Mouse (Mus musculus): ENCODE measurements around the gene Cd244a.

Gene Cd244a

GRCm38 (mm10) chr1:171568436-171568835 is 9.4 kb downstream of the Cd244a start:
- in situ Hi-C loops (cut with MboI, MseI), result loop anchor here in 1 of 2 experiments (5.0 kb wide), 1 partner anchor 61 kb away; no protein-coding TSS in a partner anchor

- in situ Hi-C loops (cut with MboI, MseI), result no loop called here
Measured at GRCm38 (mm10) chr1:171577168-171577567, 18.2 kb downstream of the Cd244a start.

- in situ Hi-C loops (cut with MboI, MseI), result no loop called here
Measured at GRCm38 (mm10) chr1:171584584-171584983, 25.6 kb downstream of the Cd244a start.

DNA sequence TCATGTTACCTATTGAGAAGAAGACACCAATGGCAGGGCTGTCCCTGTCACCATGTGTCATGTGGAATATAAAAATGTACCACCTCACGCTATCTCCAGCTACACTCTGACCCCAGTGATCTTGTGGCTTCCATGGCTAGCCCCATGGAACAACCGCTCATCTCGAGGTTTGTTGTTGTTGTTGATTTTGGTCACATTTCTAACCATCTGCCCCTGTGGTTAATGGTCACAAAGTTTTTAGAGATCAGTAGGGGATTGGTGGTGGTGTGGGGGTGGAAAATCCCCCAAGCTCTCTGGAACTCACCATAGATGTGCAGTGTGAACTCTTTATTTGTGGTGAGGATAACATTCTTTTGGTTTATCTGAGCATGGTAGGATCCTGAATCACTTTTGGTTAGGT is 45.7 kb downstream of the Cd244a start:
- in situ Hi-C loops (cut with MboI, MseI), result no loop called here

DNA sequence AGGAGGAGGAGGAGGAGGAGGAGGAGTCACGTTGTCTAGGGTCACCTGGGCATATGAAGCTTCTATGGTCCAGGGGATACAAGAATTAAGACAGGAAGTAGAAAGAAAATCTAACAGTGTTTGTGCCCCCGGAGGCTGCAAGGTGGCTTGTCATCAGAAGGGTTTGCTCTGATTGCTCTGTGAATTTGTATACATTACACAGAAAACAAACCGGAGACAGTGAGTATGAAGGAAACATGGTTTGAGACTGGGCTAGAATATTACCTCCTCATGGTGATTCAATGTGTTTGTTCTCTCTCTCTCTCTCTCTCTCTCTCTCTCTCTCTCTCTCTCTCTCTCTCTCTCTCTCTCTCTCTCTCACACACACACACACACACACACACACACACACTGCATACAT is 47.7 kb downstream of the Cd244a start:
- in situ Hi-C loops (cut with MboI, MseI), result no loop called here

- in situ Hi-C loops (cut with MboI, MseI), result no loop called here
Measured at GRCm38 (mm10) chr1:171607176-171607575, 48.2 kb downstream of the Cd244a start, which contains the start of gene Ly9. Gene Ly9 (minus strand): TSS chr1:171607410.

DNA sequence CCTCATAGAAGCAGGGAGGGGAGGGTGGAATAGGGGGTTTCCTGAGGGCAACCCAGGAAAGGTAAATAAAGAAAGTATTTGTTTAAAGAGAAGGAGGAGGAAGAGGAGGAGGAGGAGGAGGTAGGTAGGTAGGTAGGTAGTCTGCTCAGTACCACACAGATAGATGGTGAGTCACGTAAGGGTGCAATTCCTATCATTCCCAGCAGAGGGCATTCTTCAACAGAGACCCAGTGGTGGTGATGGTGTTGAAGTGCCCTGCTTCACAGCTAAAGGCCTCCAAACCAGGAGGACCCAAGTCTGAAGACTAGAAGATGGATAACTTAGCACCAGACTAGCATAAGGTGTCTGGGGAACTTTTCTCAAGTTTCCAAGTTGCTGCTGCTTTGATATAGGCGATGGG is 51.0 kb downstream of the Cd244a start:
- in situ Hi-C loops (cut with MboI, MseI), result loop anchor here in 1 of 2 experiments (5.0 kb wide), 1 partner anchor 87 kb away; no protein-coding TSS in a partner anchor

DNA sequence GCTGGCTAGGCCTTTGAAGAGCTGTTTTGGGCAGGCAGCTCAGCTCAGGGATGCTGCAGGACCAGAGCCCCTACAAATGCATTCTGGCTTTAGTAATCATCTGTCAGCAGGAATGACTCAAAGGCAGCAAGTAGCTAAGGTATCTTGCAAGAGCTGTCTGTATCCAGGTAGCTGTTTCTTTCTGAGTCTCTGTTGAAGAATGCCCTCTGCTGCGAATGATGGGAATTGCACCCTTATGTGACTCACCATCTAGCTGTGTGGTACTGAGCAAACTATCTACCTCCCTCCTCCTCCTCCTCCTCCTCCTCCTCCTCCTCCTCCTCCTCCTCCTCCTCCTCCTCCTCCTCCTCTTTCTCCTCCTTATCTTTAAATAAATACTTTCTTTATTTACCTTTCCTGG is 51.8 kb downstream of the Cd244a start:
- in situ Hi-C loops (cut with MboI, MseI), result loop anchor here in 1 of 2 experiments (5.0 kb wide), 1 partner anchor 87 kb away; no protein-coding TSS in a partner anchor

GRCm38 (mm10) chr1:171613962-171614361 is 55.0 kb downstream of the Cd244a start:
- in situ Hi-C loops (cut with MboI, MseI), result loop anchor here in 1 of 2 experiments (5.0 kb wide), 1 partner anchor 83 kb away; no protein-coding TSS in a partner anchor

- in situ Hi-C loops (cut with MboI, MseI), result loop anchor here in 1 of 2 experiments (5.0 kb wide), 1 partner anchor 75 kb away; no protein-coding TSS in a partner anchor
Measured at GRCm38 (mm10) chr1:171616881-171617515, 58.0 kb downstream of the Cd244a start.

DNA sequence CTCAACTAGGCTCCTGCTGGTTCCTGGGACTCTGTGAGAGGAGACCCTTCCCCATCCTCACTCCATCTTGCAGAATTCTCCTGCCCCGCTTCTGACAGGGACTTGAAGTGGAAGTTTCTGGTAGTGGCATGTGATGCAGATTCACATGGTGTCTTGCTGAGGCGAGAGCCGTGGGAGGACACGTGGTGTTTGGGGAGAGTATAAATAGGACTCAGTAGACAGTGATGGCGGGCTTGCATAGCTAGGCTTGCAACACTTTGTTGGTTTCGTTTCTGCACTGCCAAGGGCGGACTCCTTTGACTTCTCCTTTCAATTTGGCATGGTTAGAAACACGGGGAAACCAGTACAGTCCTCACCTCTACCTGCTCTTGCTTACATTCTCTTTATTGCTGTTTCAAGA is 60.0 kb downstream of the Cd244a start:
- in situ Hi-C loops (cut with MboI, MseI), result loop anchor here in 1 of 2 experiments (5.0 kb wide), 1 partner anchor 73 kb away; no protein-coding TSS in a partner anchor

DNA sequence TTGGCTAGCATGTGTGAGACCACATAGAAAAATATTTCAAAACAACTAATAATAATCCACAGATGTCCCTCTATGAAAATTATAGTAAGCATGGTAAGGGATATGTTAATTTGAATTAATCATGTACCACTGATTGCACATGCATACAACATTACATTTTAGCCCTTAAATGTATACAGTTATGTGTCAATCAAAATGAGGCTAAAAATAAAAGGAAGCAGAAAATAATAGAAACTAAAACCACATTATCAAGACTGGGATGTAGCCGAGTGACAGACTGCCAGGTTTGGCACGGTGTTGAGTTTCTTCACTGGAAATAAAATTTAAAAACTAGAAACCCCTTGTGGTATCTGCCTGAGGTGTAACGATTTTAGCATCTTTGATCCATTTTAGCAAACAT is 60.7 kb downstream of the Cd244a start:
- in situ Hi-C loops (cut with MboI, MseI), result loop anchor here in 1 of 2 experiments (5.0 kb wide), 1 partner anchor 73 kb away; no protein-coding TSS in a partner anchor

DNA sequence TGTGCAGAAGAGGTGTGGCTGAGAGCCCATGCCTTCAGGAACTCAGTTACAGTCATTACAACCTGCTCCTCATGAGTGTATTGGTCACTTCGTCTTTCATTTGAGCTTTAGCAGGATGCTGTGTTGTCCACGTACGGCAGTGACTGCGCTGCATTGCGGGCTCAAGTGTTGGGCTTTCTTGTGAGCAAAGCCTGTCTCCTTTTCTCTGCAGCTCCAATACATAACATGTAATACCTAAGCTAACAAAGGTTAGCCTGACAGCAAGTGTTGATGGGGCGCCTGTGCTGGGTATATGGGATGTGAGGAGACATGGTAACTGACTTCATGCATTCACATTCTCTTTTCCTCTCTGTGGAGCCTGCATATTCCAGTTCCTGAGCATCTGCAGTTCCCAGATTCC is 61.1 kb downstream of the Cd244a start:
- in situ Hi-C loops (cut with MboI, MseI), result no loop called here

DNA sequence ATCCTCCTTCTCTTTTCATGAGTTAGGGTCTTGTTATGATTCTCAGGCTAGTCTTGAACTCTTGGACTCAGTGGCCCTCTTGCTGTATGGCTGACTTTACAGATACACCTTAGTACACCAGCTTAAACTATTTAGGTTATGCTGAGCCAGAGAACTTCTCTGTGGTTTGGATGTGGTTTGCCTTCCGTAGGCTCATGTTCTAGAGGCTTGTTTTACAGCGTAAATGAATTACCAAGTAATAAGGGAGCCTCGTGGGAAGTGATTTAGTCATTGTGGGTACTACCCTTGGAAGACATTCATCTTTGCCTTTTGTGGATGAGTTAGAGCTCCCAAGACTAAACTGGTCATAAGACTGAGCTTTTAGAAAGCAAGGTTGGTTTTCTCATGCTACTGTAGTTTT is 68.8 kb downstream of the Cd244a start:
- in situ Hi-C loops (cut with MboI, MseI), result no loop called here

GRCm38 (mm10) chr1:171629168-171629567 is 70.2 kb downstream of the Cd244a start:
- in situ Hi-C loops (cut with MboI, MseI), result no loop called here

DNA sequence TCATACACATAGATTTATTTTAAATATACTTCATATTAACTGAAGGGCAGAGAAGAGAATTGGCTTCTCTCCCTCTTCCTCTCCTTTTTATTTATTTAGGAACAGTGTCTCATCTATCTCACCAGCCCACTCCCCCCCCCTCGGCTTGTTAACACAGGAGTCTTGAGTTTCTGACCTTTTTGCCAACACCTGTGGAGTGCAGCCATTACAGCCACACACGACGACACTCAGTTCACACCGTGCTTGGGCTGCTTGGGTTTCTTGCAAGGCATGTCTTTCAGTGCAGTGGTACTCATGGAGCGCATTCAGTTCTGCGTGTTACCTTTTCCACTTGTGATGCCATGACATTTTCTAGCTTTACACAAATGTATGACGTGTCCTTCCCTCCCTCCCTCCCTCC is 71.0 kb downstream of the Cd244a start:
- in situ Hi-C loops (cut with MboI, MseI), result no loop called here

DNA sequence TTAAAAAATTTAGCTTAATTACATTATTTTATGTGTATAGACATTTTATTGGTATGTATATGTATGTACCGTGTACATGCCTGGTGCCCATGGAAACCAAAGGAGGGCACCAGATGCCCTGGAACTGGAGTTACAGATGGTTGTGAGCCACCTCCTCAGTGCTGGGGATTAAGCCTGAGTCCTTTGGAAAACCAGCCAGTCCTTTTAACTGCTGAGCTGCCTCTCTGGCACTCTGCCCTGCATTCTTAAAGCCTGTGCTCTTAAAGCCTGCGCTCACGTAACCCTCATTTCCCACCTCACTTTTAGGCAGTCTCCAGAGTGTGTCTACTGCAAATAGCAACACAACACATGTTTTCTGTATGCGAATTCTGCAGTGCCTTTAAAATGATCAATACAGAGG is 71.9 kb downstream of the Cd244a start:
- in situ Hi-C loops (cut with MboI, MseI), result no loop called here

GRCm38 (mm10) chr1:171631447-171631846 is 72.5 kb downstream of the Cd244a start:
- in situ Hi-C loops (cut with MboI, MseI), result no loop called here

- in situ Hi-C loops (cut with MboI, MseI), result no loop called here
Measured at GRCm38 (mm10) chr1:171635696-171636095, 76.7 kb downstream of the Cd244a start.

DNA sequence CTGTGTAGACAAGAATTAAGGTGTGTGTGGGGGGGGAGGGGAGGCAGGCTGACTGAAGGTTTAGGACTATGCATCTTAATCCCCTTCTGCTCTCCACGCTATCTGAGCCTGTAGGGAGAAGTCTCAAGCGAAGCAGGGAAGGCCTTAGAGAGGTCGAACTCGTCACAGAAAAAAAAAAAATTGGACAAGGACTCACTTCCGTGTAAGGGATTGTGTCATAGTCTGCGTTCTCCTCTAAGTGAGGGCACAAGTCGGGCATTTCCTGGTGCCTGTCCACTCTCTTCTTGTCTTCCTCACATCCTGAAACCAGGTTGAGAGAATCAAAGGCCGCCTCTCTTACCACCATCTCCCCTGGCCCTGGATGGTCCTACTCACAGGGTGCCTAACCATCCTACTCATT is 78.1 kb downstream of the Cd244a start:
- in situ Hi-C loops (cut with MboI, MseI), result no loop called here

- in situ Hi-C loops (cut with MboI, MseI), result no loop called here
Measured at GRCm38 (mm10) chr1:171638686-171639085, 79.7 kb downstream of the Cd244a start.

GRCm38 (mm10) chr1:171640796-171641195 is 81.8 kb downstream of the Cd244a start:
- in situ Hi-C loops (cut with MboI, MseI), result no loop called here

DNA sequence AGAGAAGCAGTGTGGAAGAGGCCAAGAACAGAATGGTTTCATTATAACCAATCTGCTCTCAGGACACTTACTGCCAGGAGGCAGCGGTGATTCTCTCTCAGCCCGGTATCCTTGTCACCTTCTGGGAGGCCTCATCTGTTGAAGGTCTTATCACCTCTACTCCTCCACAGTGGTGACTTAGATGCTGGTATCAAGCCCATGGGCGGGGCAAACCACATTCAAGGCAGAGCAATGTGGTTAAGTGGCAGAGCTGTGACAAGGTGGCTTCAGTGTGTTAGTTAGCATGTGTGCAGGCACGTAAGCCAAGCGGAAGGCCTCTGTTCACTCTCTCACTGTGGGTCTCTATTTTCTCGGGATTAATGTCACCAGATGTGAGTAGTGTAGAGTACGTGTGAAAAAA is 84.6 kb downstream of the Cd244a start:
- in situ Hi-C loops (cut with MboI, MseI), result no loop called here
